Mouse (Mus musculus) lung, adult 2 months (tissue): Measurements from ENCODE around the gene Fgf14. TPM values are rescaled to one million over a fixed set of nuclear protein-coding genes. Genes with fewer than 3 reads are reported as not detected.
"Not testable (repeated sequence)": the region's sequence is repeated elsewhere in the genome, so short reads cannot be mapped to it uniquely, and the experiment has no call there.

Experiments
- DNase-seq: peaks from one replicate; pipeline ENCODE4 v3.0.0; 2022
- H3K4me1 ChIP-seq: fragments of 200-500 bp; 2 replicates; pipeline ENCODE4 v1.6.1; 2011; ENCODE audit warnings: low read length; ENCODE audit not compliant: control insufficient read depth, insufficient read depth
- H3K4me3 ChIP-seq: fragments of 200-500 bp; replicated peaks from 2 replicates; pipeline ENCODE3; 2011; ENCODE audit warnings: low read depth, mild to moderate bottlenecking, control low read depth, low read length; ENCODE audit errors: extremely low read depth
- CTCF ChIP-seq: fragments of 200-500 bp; IDR thresholded peaks from 2 replicates; pipeline ENCODE4 v1.5.1; 2011; ENCODE audit warnings: mild to moderate bottlenecking, low read length, control low read depth; ENCODE audit not compliant: insufficient read depth
- POLR2A ChIP-seq: fragments of 200-500 bp; IDR thresholded peaks from 2 replicates; pipeline ENCODE4 v1.6.1; 2011; ENCODE audit warnings: low read depth, mild to moderate bottlenecking, control low read depth, low read length, borderline replicate concordance; ENCODE audit errors: extremely low read depth
- WGBS: fragments of 180-500 bp; shearing (Covaris S2); methylation state at CpG from one replicate; pipeline ENCODE4 v1.1.7; 2018; 5-methylcytosine and 5-hydroxymethylcytosine counted together
- polyA plus RNA-seq: library from polyadenylated mRNA; depleted of rRNA; stranded (reverse); fragments of >200 nt; gene quantifications from 2 replicates; pipeline ENCODE4 v1.2.3, GENCODE M21; 2012

Gene Fgf14
- polyA plus RNA-seq, 1 experiment: not detected

DNA sequence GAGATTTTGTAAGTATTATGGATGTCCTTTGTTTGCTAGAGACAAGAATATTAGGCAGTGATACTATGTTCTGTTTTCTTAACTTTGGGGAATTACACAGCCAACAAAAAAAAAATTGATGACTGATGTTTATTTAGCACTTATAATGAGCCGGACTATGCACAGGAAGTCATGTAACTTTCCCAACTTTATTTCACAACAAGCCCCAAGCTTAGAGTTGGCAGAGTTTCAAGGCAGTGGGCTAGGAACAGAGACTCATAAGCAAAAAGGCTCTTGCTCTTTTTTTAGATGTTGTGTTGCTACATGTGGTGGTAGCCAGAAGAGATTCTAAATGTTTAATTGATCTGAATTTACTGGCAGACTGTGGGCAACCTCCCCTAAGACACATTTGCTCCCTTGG is 191.7 kb downstream of the Fgf14 start:
- WGBS: 44% methylated on average over 1 of the region's 1 CpGs
- Histone ChIP-seq H3K4me3 (no peak overlapping the region), H3K4me1 (no peaks in the 10 kb centered on the region)
- DNase-seq: no peak
- TF ChIP-seq CTCF: no peak
- no peak for TF ChIP-seq POLR2A

DNA sequence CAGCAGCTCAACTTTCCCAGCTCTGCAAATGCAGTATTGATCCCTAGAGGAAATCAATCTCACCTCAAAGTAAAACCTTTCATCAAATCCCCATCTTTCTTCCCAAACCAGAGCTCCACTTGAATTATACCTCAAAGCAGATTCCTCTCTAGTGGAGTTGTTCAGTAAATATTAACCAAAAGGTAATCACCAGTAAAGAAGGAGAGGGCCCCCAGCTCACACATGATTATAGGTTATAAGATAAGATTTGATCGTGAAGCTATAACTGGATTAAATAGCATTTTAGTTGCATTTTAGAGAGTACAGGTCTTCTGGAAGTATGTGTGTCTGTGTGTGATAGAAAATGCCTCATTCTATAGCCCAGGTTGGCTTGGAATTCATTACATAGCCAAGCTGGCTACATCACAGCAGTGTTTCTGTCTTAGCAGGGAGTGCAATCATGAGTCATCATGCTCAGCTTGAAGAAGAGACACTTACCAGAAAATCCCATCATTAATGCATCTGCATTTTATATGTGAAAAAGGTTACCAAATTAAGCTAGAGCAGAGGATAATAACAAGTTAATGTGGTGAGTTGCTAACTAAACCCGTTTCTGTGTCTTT is 202.8 kb downstream of the Fgf14 start:
- no peaks in the 10 kb centered on the region for H3K4me1 ChIP-seq
- H3K4me3 ChIP-seq: no peak overlapping the region
- TF ChIP-seq POLR2A (no peak), CTCF (no peak)
- no peak for DNase-seq
- WGBS: 58% methylated on average over 2 of the region's 2 CpGs

DNA sequence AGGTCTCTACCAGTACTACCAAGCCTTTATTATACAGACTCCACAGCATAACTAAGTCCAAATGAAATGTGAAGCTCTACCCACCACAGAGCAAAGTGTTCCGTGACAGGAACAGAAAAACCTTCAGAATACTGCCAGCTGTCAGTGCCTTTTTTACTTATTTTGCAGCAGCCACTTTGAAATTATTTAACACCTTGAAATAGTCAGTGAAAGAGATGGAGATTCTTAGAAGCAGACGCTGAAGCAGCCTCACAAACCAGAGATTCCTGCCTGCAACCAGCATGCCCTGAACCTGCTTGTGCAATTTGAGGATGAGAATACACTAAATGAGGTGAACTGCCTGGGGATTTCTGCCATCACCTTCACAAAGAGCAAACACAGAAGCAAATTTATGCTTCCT is 206.0 kb downstream of the Fgf14 start:
- Histone ChIP-seq H3K4me3 (no peak overlapping the region), H3K4me1 (no peaks in the 10 kb centered on the region)
- TF ChIP-seq POLR2A (no peak), CTCF (no peak)
- WGBS: 50% methylated on average over 2 of the region's 2 CpGs
- DNase-seq: no peak

DNA sequence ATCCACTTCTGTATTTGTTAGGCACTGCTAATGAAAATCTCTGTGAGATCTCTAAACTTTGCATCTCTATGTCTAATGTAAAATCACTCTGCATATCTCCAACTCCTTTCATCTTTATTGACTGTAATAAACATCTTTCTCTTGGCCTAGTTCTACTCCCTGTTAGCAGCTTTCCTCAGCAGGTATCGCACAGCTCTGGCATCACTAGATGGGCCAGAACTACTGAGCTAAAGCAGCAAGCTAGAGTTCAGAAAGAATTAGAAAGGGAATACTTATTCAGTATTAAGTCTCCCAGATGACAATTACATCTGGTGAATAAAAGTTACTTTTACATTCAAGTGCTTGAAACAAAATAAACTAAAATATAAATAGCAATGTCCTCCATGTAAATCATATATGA is 221.8 kb downstream of the Fgf14 start:
- Histone ChIP-seq H3K4me3 (no peak overlapping the region), H3K4me1 (no peaks in the 10 kb centered on the region)
- TF ChIP-seq CTCF (no peak), POLR2A (no peak)
- 98% methylated on average over 1 of the region's 1 CpGs for WGBS
- no peak for DNase-seq

DNA sequence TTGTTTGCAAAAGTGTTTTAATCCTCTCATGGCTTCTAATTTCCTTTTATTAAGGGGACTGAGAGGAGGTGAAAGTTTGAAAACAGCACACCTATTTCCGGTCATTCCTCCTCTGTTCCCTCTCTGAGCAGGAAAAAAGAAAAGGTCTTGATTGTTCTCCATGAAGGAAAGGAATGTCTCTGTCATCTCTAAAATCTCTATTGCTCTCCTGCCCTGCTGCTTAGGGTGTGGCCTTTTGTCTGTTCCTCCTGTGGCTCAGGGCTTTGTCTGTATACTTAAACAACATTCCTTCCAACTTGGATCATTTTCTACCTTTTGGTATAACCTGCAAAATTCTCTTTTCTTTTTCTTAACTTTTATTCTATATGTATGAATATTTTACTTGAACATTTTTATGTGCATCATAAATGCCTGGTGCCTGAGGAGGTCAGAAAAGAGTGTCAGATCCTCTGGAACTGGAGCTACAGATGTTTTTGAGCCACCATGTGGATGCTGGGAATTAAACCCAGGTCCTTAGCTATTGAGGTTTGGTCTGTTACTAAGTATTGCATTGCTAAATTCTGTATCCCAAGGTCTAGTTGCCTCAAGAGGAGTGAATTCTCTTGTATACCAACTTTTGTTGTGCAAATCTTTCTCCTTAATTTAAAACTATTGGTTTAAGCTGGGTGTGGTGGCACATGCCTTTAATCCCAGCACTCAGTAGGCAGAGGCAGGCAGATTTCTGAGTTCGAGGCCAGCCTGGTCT is 230.7 kb downstream of the Fgf14 start:
- TF ChIP-seq CTCF (no peak), POLR2A (no peak)
- DNase-seq: no peak
- Histone ChIP-seq H3K4me1 (no peaks in the 10 kb centered on the region), H3K4me3 (no peak overlapping the region)
- WGBS: 46% methylated on average over 2 of the region's 2 CpGs

DNA sequence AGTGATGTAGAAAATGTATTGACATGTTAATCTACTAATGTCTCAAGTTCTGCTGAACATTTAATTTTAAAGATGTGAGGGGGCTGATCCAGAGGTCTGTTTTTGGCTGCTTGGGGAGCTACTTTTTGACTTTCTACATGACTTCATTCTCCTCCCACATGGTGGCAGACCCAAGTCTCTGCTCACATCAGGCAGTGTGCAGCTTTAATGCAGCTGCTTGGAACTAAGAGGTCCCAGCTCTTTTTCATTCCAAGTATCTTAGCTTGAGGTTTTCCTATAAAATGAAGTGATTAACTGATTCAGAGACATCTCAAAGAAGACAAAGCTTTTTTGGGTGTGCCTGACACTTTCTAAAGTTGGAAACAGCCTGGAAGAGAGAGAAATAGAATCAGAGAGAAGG is 232.1 kb downstream of the Fgf14 start:
- Histone ChIP-seq H3K4me3 (no peak overlapping the region), H3K4me1 (no peaks in the 10 kb centered on the region)
- DNase-seq: no peak
- no peak for TF ChIP-seq POLR2A
- no peak for TF ChIP-seq CTCF

DNA sequence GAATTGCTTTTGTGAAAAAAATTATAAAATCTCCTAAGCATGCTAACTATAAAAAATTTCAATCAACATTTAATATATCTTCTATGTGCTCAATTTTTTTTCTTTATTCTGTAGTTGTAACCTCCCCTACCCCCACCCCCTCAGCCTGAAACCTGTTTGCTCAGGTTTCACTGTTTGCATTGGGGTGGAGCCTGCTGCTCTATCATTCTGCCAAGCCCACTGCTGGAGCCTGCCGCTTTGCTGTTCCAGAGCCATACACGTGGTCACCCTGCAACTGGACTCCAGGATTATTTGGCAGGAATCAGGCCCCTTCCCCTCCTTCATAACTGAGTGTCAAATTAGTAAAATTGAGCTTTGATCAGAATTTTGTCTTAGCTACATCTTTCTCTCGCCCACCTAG is 237.6 kb downstream of the Fgf14 start:
- WGBS: 17% methylated on average over 3 of the region's 3 CpGs
- DNase-seq, H3K4me1 ChIP-seq, H3K4me3 ChIP-seq: not testable (repeated sequence)

DNA sequence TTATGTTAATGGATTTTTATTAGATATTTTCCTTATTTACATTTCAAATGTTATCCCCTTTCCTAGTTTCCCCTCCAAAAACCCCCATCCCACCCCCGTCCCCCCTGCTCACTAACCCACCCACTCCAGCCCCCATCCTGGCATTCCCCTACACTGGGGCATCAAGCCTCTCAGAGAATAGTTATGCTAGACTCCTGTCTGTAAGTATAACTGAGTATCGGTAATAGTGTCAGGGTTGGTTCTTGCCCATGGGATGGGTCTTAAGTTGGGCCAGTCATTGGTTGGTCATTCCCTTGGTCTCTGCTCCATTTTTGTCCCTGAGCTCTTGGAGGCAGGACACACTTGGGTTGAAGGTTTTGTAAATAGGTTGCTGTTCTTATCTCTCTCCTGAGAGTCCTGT is 265.0 kb downstream of the Fgf14 start:
- 74% methylated on average over 2 of the region's 2 CpGs for WGBS
- H3K4me1 ChIP-seq: no peaks in the 10 kb centered on the region
- TF ChIP-seq POLR2A (no peak), CTCF (no peak)
- no peak overlapping the region for H3K4me3 ChIP-seq
- no peak for DNase-seq

DNA sequence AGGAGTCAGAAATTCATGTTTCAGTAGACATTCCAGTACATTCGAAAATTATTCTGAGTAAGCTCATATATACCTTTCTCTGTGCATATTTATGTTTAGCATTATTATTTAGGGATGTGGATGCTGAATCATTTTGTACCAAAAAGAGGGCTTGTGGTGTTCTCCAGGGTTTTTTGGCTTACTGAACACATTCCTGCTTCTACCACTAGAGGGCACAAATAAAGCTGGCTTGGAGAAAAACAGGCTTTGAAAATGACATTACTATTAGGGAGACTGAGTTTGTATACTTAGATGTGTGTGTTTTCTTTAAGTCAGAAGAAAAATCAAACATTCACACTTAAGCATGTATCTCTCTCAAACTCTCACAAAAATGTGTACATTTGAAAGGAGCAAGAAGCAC is 266.0 kb downstream of the Fgf14 start:
- WGBS: 0% methylated on average over 1 of the region's 1 CpGs
- no peaks in the 10 kb centered on the region for H3K4me1 ChIP-seq
- DNase-seq: no peak
- no peak for TF ChIP-seq POLR2A
- TF ChIP-seq CTCF: no peak
- no peak overlapping the region for H3K4me3 ChIP-seq

DNA sequence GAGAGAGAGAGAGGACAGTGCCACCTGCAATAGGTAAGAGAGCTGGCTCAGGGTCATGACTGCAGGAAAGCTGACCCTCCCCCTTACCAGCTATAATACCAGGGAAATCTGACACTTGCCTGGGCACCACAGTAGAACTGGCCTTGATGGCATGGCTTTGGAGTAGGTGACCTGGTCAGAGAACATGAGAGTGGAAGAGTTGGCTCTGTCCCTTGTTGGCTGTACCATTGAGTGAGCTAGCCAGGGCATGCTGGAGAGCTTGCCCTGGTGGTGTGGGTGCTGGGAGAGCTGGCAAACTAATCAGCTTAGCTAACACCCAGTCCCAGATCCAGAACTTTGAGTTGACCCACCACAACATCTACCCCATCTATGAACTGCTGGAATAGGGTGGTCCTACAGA is 348.5 kb downstream of the Fgf14 start:
- Histone ChIP-seq H3K4me3 (no peak overlapping the region), H3K4me1 (no peaks in the 10 kb centered on the region)
- TF ChIP-seq CTCF: no peak
- no peak for DNase-seq
